Mouse (Mus musculus) midbrain, embryonic 16.5 days (tissue): Measurements from ENCODE around the gene Elfn1. TPM values are rescaled to one million over a fixed set of nuclear protein-coding genes. Genes with fewer than 3 reads are reported as not detected.

Experiments
- ATAC-seq: fragments of 200-750 bp; cut with Nextera tagmentation; 2 replicates; pipeline ENCODE4 v1.8.0; 2017; ENCODE audit warnings: moderate TSS enrichment
- H3K27ac ChIP-seq: fragments of 300-500 bp; sonication (generic); 2 replicates; pipeline ENCODE4 v1.5.1; 2014; ENCODE audit warnings: mild to moderate bottlenecking, low read length, mixed read lengths
- H3K27me3 ChIP-seq: fragments of 300-500 bp; sonication (generic); 2 replicates; pipeline ENCODE4 v1.6.1; 2014; ENCODE audit warnings: low read depth, low read length, mixed read lengths; ENCODE audit not compliant: control insufficient read depth, insufficient read depth
- H3K36me3 ChIP-seq: fragments of 300-500 bp; sonication (generic); 2 replicates; pipeline ENCODE4 v1.6.1; 2014; ENCODE audit warnings: mild to moderate bottlenecking, low read length, moderate library complexity, mixed read lengths; ENCODE audit not compliant: control insufficient read depth, insufficient read depth
- H3K4me1 ChIP-seq: fragments of 300-500 bp; sonication (generic); 2 replicates; pipeline ENCODE4 v1.6.1; 2014; ENCODE audit warnings: mild to moderate bottlenecking, low read length, mixed read lengths; ENCODE audit not compliant: control insufficient read depth, insufficient read depth
- H3K4me2 ChIP-seq: fragments of 300-500 bp; sonication (generic); 2 replicates; pipeline ENCODE4 v1.6.1; 2014; ENCODE audit warnings: mild to moderate bottlenecking, low read length, mixed read lengths
- H3K4me3 ChIP-seq: fragments of 300-500 bp; sonication (generic); 2 replicates; pipeline ENCODE4 v1.5.1; 2014; ENCODE audit warnings: low read depth, mild to moderate bottlenecking, low read length, moderate library complexity, mixed read lengths
- H3K9ac ChIP-seq: fragments of 300-500 bp; sonication (generic); 2 replicates; pipeline ENCODE4 v1.6.1; 2014; ENCODE audit warnings: low read depth, low read length, mixed read lengths
- H3K9me3 ChIP-seq: fragments of 300-500 bp; sonication (generic); replicated peaks from 2 replicates; pipeline ENCODE4 v1.6.1; 2014; ENCODE audit warnings: mild to moderate bottlenecking, low read length, mixed read lengths; ENCODE audit not compliant: control insufficient read depth, poor library complexity, severe bottlenecking
- WGBS: fragments of 180-500 bp; shearing (Covaris S2); extraction: QIAGEN DNeasy Blood & Tissue Kit; methylation state at CpG from one replicate; pipeline ENCODE4 v1.1.7; 2014; 5-methylcytosine and 5-hydroxymethylcytosine counted together
- polyA plus RNA-seq: library from polyadenylated mRNA; unstranded; fragments of >200 nt; fragmentation: Nextera tagmentation; extraction: Ambion mirVana; gene quantifications from 2 replicates; pipeline ENCODE4 v1.2.1, GENCODE M21; 2015

The Elfn1 gene
- polyA plus RNA-seq, 1 experiment from 2014 or later, result 2.5 TPM

DNA sequence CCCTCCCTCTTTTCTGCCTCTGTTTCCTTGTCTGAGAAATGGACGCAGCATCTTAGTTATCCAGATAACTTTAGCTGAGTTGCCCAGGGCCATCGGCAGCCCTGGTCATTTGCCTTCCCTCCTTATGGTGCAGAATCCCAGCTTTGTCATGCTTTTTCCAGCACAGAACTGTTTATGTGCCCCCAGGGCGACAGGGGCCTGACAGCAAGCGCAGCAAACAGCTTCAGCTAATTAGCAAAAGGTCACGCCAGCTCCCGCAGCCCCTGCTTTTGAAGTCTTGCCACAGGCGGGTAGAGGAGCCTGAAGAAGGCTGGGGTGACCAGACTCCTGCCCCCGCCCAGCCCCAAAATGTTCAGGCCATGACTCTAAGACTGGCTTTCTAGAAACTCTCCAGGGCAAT, 41.6 kb downstream of the Elfn1 start:
- Histone ChIP-seq H3K27ac (no peak overlapping the region), H3K27me3 (no peaks in the 10 kb centered on the region), H3K36me3 (no peaks in the 10 kb centered on the region), H3K9ac (0 out of 2 replicates have a peak overlapping the region, but pooled peaks have one; percentile 14), H3K4me3 (no peak overlapping the region), H3K4me2 (no peak overlapping the region), H3K9me3 (no peaks in the 10 kb centered on the region), H3K4me1 (peaks cover 12% of the 10 kb centered on the region)
- 41% methylated on average over 8 of the region's 8 CpGs for WGBS
- ATAC-seq, result 0 out of 2 replicates have a peak, but pooled peaks have one; percentile 22

DNA sequence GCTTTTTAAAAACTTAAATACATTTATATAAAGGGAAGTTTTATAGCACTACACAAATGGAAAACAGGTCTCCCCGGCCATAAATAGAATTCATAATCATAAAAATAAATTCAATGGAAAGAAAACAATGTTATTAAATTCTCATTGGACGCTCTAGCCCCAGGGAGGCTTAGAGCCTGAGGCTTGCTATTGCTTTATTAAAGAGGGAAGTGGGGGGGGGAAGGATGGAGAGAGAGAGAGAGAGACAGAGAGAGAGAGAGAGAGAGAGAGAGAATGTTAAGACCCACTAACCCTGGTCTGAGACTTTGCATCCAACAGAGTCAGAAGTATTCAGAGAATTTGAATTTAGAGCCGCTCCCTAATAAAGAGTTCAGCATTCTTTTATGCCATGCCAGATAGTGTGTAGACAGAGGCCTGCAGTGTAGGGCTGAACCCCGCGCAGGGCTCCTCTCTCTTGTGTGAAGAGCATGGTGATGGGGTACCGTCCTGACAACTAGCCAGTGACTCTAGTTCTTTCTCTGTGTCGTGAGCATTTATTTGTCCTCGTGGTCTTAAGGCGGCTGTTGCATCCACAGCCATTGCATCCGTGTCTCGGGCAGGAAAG, 42.3 kb downstream of the Elfn1 start:
- no peak for ATAC-seq
- H3K36me3 ChIP-seq, result no peaks in the 10 kb centered on the region
- no peak overlapping the region for H3K9ac ChIP-seq

GRCm38 (mm10) chr5:139956859-139957258, 49.1 kb downstream of the Elfn1 start:
- H3K36me3 ChIP-seq, result no peaks in the 10 kb centered on the region
- no peaks in the 10 kb centered on the region for H3K27me3 ChIP-seq
- H3K9ac ChIP-seq, result no peak overlapping the region
- 0 out of 2 replicates have a peak, but pooled peaks have one; percentile 45 for ATAC-seq
- H3K4me2 ChIP-seq, result no peak overlapping the region
- no peaks in the 10 kb centered on the region for H3K9me3 ChIP-seq
- H3K27ac ChIP-seq, result 0 out of 2 replicates have a peak overlapping the region, but pooled peaks have one; percentile 15
- H3K4me3 ChIP-seq, result no peak overlapping the region
- peaks cover 2% of the 10 kb centered on the region; the same call in 1 of the 2 replicates for H3K4me1 ChIP-seq
- 44% methylated on average over 10 of the region's 10 CpGs for WGBS

More for the DNA sequence above, 42.3 kb downstream of the Elfn1 start:
- Histone ChIP-seq H3K27me3 (no peaks in the 10 kb centered on the region), H3K4me3 (no peak overlapping the region), H3K4me2 (no peak overlapping the region), H3K27ac (peak overlapping the region; percentile 50; the same call in 1 of the 2 replicates), H3K4me1 (peaks cover 12% of the 10 kb centered on the region), H3K9me3 (no peaks in the 10 kb centered on the region)
- 61% methylated on average over 11 of the region's 11 CpGs for WGBS

DNA sequence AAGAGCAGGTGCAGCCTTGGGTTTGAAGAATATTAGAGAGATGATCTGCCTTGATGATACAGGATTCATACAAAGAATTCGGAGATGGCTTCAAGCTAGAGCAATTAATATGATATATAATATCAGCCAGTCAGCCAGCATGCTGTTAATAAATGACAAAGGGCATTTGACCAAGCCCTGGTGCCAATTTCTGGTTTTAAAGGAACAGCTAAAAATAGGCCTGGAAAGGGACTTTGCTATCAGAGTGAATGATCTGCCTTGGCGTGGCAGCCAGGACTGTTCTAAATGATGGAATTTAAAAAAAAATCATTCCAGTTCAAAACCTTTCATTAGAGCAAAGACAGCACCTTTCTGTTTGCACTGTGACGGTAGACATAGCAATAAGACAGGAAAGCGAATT, 52.0 kb downstream of the Elfn1 start:
- no peak overlapping the region for H3K9ac ChIP-seq
- H3K27ac ChIP-seq, result no peak overlapping the region
- no peaks in the 10 kb centered on the region for H3K36me3 ChIP-seq
- 96% methylated on average over 4 of the region's 4 CpGs for WGBS
- no peak overlapping the region for H3K4me3 ChIP-seq
- no peak overlapping the region for H3K4me2 ChIP-seq
- H3K4me1 ChIP-seq, result peaks cover 2% of the 10 kb centered on the region; the same call in 1 of the 2 replicates
- no peaks in the 10 kb centered on the region for H3K27me3 ChIP-seq
- H3K9me3 ChIP-seq, result no peaks in the 10 kb centered on the region
- no peak for ATAC-seq

DNA sequence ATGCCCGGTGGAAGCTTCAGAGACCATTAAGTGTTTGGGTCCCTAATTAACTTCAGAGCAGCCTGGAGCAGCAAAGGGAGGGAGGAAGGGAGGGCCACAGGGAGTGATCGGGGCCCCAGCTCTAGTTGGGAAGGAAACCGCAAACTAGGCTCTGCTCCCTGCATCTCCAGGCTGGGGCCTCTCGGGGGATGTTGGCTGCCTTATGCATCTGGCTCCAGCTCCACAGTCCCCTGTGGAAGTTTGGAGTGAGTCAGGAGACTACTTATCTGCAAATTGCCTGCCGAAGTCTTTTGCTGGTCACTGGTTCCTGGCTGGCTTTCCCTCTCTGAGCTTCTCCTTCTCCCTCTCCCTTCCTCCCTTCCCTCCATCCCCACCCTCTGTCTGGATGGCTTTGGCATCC, 56.6 kb downstream of the Elfn1 start:
- Histone ChIP-seq H3K36me3 (no peaks in the 10 kb centered on the region), H3K27me3 (no peaks in the 10 kb centered on the region), H3K27ac (no peak overlapping the region), H3K9ac (0 out of 2 replicates have a peak overlapping the region, but pooled peaks have one; percentile 6), H3K4me2 (no peak overlapping the region), H3K4me1 (no peaks in the 10 kb centered on the region; the same call in 1 of the 2 replicates), H3K9me3 (no peaks in the 10 kb centered on the region), H3K4me3 (no peak overlapping the region)
- no peak for ATAC-seq
- WGBS, result 61% methylated on average over 5 of the region's 5 CpGs

GRCm38 (mm10) chr5:139965596-139965995, 57.9 kb downstream of the Elfn1 start:
- no peaks in the 10 kb centered on the region; the same call in 1 of the 2 replicates for H3K4me1 ChIP-seq
- H3K9me3 ChIP-seq, result no peaks in the 10 kb centered on the region
- 87% methylated on average over 14 of the region's 14 CpGs for WGBS
- no peak for ATAC-seq
- H3K4me2 ChIP-seq, result no peak overlapping the region
- H3K9ac ChIP-seq, result no peak overlapping the region
- H3K4me3 ChIP-seq, result no peak overlapping the region
- H3K27ac ChIP-seq, result no peak overlapping the region
- H3K27me3 ChIP-seq, result no peaks in the 10 kb centered on the region
- H3K36me3 ChIP-seq, result no peaks in the 10 kb centered on the region

DNA sequence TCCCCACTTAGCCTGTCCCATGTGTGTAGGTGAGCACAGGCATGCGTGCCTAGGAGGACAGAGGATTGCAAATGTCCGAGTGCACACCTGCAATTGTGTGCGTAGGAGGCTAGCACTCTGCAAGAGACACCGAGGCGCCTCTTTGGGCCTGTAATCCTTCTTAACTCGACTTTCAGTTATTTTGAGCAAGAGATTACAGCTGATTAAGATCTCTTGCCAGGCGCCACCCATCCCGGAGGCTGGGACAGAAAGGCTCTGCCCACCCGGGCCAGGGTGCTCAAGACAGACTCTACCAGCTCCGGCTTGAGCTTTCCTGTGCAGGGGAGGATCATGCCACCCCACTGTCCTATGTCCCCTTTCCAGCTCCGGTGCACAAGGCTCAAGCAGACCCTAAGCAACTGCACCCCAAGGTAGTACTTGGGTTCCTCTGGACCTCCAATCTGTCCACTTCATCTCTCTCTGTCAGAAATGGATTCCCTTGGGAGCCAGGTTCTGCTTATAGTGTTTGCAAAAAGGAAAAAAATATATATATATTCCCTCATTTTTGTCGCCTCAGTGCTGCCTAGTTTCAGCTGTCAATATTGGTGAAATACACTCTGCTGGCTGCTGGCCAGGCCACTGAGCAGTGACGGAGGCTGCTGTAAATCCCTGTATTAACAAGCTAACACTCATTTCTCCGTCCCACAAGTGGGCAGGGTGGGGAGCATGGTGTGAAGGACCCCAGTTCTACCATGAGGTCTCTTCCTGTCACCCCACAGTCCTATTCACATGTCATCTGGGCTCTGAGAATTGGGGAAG, 61.6 kb downstream of the Elfn1 start:
- Histone ChIP-seq H3K4me2 (no peak overlapping the region), H3K27ac (no peak overlapping the region), H3K36me3 (no peaks in the 10 kb centered on the region), H3K27me3 (no peaks in the 10 kb centered on the region), H3K9ac (no peak overlapping the region), H3K4me1 (no peaks in the 10 kb centered on the region), H3K9me3 (no peaks in the 10 kb centered on the region), H3K4me3 (no peak overlapping the region)
- ATAC-seq, result no peak
- WGBS, result 69% methylated on average over 14 of the region's 14 CpGs

- Histone ChIP-seq H3K9me3 (no peaks in the 10 kb centered on the region), H3K9ac (no peak overlapping the region), H3K27ac (no peak overlapping the region), H3K27me3 (no peaks in the 10 kb centered on the region; the same call in 1 of the 2 replicates), H3K4me1 (no peaks in the 10 kb centered on the region), H3K36me3 (no peaks in the 10 kb centered on the region), H3K4me3 (no peak overlapping the region), H3K4me2 (no peak overlapping the region)
- no peak for ATAC-seq
- WGBS, result 69% methylated on average over 12 of the region's 12 CpGs
Observed at GRCm38 (mm10) chr5:139970186-139970631, 62.5 kb downstream of the Elfn1 start.

GRCm38 (mm10) chr5:139976584-139976983, 68.8 kb downstream of the Elfn1 start:
- no peak overlapping the region for H3K4me2 ChIP-seq
- no peak for ATAC-seq
- H3K9me3 ChIP-seq, result no peaks in the 10 kb centered on the region
- WGBS, result 86% methylated on average over 4 of the region's 4 CpGs
- no peak overlapping the region for H3K9ac ChIP-seq
- H3K36me3 ChIP-seq, result no peaks in the 10 kb centered on the region
- H3K27me3 ChIP-seq, result no peaks in the 10 kb centered on the region; the same call in 1 of the 2 replicates
- peaks cover 13% of the 10 kb centered on the region for H3K4me1 ChIP-seq
- H3K27ac ChIP-seq, result no peak overlapping the region
- no peak overlapping the region for H3K4me3 ChIP-seq
